Mouse (Mus musculus) cerebellum, adult 2 months (tissue): ENCODE data around the gene Setd7. TPM values are rescaled to one million over a fixed set of nuclear protein-coding genes. Genes with fewer than 3 reads are reported as not detected.

Source experiments
- DNase-seq, 2 experiments: peaks; one replicate each; pipeline ENCODE4 v3.0.0; 2021
- H3K27ac ChIP-seq: fragments of 200-500 bp; 2 replicates; pipeline ENCODE4 v1.5.1; 2012; ENCODE audit warnings: low read length, control low read depth, inconsistent platforms; ENCODE audit not compliant: insufficient read depth
- H3K27me3 ChIP-seq: fragments of 200-500 bp; 2 replicates; pipeline ENCODE4 v1.6.1; 2012; ENCODE audit warnings: inconsistent platforms, mild to moderate bottlenecking, low read length, moderate library complexity; ENCODE audit not compliant: control insufficient read depth, insufficient read depth
- H3K4me1 ChIP-seq: fragments of 200-500 bp; 2 replicates; pipeline ENCODE4 v1.6.1; 2011; ENCODE audit warnings: low read length; ENCODE audit not compliant: control insufficient read depth, insufficient read depth
- H3K4me3 ChIP-seq: fragments of 200-500 bp; replicated peaks from 2 replicates; pipeline ENCODE3; 2011; ENCODE audit warnings: mild to moderate bottlenecking, low read depth, low read length, control low read depth; ENCODE audit not compliant: insufficient read depth
- CTCF ChIP-seq: fragments of 200-500 bp; IDR thresholded peaks from 2 replicates; pipeline ENCODE4 v1.5.1; 2011; ENCODE audit warnings: low read depth, mild to moderate bottlenecking, control low read depth, low read length, moderate library complexity, borderline replicate concordance; ENCODE audit not compliant: insufficient read depth
- POLR2A ChIP-seq: fragments of 200-500 bp; IDR thresholded peaks from 2 replicates; pipeline ENCODE4 v1.6.1; 2011; ENCODE audit warnings: low read length, control low read depth, borderline replicate concordance; ENCODE audit not compliant: insufficient read depth
- WGBS: fragments of 180-500 bp; shearing (Covaris S2); methylation state at CpG from one replicate; pipeline ENCODE4 v1.1.7; 2018; 5-methylcytosine and 5-hydroxymethylcytosine counted together
- polyA plus RNA-seq: library from polyadenylated mRNA; depleted of rRNA; stranded (reverse); fragments of >200 nt; gene quantifications from 2 replicates; pipeline ENCODE4 v1.2.3, GENCODE M21; 2012

Gene Setd7
- polyA plus RNA-seq, 1 experiment, result 83.0 TPM

DNA sequence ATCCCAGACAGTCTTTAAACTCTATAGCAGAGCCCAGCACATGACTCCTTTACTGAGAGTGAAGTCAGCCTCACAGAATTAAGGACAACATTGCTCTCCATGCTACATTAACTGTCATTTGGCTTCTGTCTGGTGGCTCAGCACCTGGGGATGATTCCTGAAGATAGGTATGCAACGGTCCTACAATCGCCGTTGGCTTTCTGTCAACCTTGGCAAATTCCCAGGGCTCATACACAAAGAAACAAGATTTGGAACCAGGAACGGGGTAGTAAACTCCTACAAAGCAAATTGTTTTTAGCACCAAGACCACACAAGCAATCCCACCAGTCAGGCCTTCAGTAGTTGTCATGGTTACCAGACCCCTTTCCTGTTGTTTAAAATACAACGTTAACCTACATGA lies 27.1 kb downstream of the Setd7 start:
- no peak overlapping the region for H3K27ac ChIP-seq
- WGBS, result 27% methylated on average over 5 of the region's 5 CpGs
- TF ChIP-seq POLR2A (no peak), CTCF (no peak)

DNA sequence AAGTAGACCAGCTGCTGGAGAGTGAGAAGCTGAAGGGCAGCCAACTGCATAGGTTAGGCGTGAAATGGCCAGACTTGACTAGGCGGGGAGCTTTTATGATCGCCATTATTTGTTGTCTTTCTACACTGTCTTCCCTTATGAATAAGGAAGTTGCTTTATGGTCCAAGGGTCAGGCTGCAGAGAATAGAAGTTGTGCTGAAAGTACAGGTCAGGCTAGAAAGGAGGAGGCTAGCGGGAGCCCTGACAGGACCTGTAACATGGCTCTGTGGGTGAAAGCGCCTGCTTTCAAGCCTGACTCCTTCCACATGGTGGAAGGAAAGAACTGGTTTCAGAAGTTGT lies 28.4 kb downstream of the Setd7 start:
- DNase-seq, result no peak
- Histone ChIP-seq H3K4me3 (no peak overlapping the region), H3K27me3 (no peaks in the 10 kb centered on the region), H3K27ac (peak overlapping the region; percentile 93), H3K4me1 (peaks cover 39% of the 10 kb centered on the region)
- WGBS, result 27% methylated on average over 5 of the region's 5 CpGs
- TF ChIP-seq POLR2A (no peak), CTCF (no peak)

More for the DNA sequence above, 27.1 kb downstream of the Setd7 start:
- DNase-seq, result no peak
- Histone ChIP-seq H3K4me1 (peaks cover 37% of the 10 kb centered on the region), H3K27me3 (no peaks in the 10 kb centered on the region), H3K4me3 (no peak overlapping the region)

DNA sequence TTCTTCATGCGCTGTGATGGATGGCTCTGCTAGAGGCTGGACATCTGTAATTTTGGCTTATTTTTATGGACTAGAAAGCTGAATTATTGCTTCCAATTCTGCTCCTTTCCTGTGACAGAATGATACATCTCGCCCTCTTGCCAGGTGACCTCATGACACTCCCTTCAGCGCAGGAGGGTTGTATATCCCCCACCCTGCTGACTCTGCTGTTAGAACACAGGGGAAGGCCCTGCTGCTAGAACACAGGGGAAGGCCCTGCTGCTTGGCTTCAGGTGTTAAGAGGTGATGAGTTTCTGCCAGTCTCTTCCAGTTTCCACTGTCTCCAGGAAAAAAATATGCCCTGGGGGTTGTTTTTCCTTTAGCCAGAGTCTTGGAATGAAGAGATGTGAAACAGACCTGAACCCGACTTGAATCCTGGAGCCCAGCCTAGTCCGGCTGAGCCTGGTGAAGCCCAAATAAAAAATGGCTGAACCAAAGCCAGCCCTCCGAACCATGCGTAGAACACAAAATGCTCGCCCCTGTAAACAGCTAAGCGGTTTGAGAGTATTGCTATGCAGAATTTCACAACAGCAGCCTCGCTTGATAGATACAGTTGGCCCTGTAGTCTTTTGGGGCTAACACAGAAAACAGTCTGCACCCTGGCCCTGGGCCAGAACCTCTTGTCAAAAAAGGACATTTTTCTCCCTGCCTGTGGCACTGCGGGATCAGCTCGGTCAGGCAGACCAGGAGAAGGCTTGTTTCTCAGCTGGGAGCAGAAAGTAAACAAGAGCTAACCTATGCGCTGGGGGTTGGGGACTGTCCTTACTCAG lies 29.0 kb downstream of the Setd7 start:
- TF ChIP-seq CTCF (no peak), POLR2A (no peak)
- DNase-seq, result peak; percentile 90 to 95

DNA sequence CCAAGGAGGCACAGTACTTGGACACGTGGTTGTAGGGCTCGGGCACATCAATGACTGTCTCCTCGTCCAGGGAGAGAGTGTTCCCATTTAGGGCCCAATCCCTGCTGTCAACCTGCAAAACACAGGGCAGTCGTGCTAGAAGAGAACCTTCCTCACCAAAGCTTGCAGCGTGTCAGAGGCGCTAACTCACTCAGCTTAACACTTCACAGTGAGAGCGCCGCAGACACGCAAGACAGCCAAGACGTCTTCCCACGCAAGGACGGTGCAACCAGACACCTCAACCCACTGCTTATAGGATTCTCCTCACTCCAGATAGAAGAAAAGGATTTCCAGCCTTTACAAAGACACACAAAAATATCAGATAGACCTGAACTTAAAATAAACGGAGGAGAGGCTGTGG lies 33.8 kb downstream of the Setd7 start:
- no peak for DNase-seq

More for the DNA sequence above, 29.0 kb downstream of the Setd7 start:
- peak overlapping the region; percentile 93 for H3K27ac ChIP-seq
- WGBS, result 8% methylated on average over 13 of the region's 13 CpGs
- no peaks in the 10 kb centered on the region for H3K27me3 ChIP-seq
- H3K4me1 ChIP-seq, result peaks cover 39% of the 10 kb centered on the region
- H3K4me3 ChIP-seq, result no peak overlapping the region

DNA sequence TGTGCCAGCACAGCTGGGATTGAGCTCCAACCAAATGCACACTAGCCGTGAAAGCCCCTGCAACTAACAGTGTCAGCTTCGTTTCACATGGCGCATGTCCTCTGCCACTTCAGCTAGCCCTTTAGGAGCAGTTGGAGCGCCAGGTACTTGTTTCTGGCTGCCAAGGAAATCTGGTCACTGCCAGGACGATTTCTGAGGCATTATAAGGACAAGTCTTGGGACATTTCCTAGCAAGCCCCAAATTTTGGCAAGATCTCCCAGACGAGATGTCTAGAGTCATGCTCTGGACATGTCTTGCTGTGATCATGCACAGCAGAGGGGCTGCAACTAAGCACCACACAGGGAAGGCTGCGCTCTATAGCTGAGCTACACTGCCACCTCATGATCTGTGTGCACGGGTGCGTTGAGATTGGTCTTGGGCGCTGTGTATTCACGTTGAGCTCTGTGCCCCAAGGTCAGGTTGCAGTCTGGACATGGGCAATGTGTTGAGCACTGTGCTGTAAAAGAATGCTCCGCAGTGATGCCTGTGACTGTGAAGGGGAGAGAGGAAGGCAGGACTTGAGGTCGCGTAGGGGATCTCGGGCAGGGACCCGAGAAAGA lies 35.4 kb downstream of the Setd7 start:
- Histone ChIP-seq H3K4me3 (no peak overlapping the region), H3K27ac (peak overlapping the region; percentile 12; the same call in 1 of the 2 replicates), H3K4me1 (peaks cover 25% of the 10 kb centered on the region), H3K27me3 (no peaks in the 10 kb centered on the region)
- 34% methylated on average over 16 of the region's 16 CpGs for WGBS
- peak; percentile 56 to 70 for DNase-seq
- TF ChIP-seq CTCF (no peak), POLR2A (no peak)

More for the DNA sequence above, 33.8 kb downstream of the Setd7 start:
- 96% methylated on average over 13 of the region's 13 CpGs for WGBS
- Histone ChIP-seq H3K27ac (no peak overlapping the region), H3K4me3 (no peak overlapping the region), H3K27me3 (no peaks in the 10 kb centered on the region), H3K4me1 (peaks cover 35% of the 10 kb centered on the region)
- no peak for TF ChIP-seq CTCF
- TF ChIP-seq POLR2A, result no peak

DNA sequence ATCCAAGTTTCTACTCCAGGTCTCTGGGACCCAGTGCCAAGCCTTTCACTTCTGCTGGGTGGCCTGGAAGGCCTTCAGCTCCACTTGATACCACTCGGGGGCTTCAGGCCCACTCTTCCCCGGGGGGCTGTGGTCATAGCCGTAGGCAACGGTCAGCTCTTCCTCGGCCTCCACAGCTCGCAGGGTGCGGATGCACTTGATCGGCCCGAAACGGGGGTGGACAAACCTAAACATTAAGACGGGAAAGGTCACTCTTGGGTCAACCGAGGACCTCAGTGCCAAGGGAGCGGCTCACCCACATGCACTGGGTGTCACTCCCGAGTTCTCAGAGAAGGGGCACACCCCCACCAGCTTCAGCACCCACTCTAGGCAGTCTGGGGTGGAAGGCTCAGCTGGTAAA lies 39.4 kb downstream of the Setd7 start:
- Histone ChIP-seq H3K4me3 (no peak overlapping the region), H3K27ac (no peak overlapping the region), H3K4me1 (peaks cover 14% of the 10 kb centered on the region), H3K27me3 (no peaks in the 10 kb centered on the region)
- TF ChIP-seq POLR2A, result no peak
- TF ChIP-seq CTCF, result no peak
- 85% methylated on average over 14 of the region's 14 CpGs for WGBS
- DNase-seq, result no peak

DNA sequence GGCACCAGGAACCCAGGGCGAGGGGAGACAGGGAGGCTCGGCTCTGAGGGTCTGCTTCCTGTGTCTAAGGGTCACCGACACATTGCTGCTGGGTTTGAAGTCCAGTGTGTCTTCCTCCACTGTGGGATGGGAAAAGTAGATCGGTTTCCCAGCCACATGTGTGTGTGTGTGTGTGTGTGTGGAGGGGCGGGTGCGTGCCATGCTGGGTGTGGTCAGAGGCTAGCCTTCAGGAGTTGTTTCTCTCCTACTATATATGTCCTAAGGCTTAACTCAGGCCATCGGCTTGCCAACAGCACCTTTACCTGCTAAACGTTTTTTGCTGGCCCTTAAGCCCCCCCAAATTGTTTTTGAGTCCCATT lies 41.9 kb downstream of the Setd7 start:
- Histone ChIP-seq H3K4me3 (no peak overlapping the region), H3K27ac (no peak overlapping the region), H3K4me1 (no peaks in the 10 kb centered on the region), H3K27me3 (no peaks in the 10 kb centered on the region)
- WGBS, result 76% methylated on average over 7 of the region's 8 CpGs
- DNase-seq, result no peak
- TF ChIP-seq POLR2A (no peak), CTCF (no peak)

DNA sequence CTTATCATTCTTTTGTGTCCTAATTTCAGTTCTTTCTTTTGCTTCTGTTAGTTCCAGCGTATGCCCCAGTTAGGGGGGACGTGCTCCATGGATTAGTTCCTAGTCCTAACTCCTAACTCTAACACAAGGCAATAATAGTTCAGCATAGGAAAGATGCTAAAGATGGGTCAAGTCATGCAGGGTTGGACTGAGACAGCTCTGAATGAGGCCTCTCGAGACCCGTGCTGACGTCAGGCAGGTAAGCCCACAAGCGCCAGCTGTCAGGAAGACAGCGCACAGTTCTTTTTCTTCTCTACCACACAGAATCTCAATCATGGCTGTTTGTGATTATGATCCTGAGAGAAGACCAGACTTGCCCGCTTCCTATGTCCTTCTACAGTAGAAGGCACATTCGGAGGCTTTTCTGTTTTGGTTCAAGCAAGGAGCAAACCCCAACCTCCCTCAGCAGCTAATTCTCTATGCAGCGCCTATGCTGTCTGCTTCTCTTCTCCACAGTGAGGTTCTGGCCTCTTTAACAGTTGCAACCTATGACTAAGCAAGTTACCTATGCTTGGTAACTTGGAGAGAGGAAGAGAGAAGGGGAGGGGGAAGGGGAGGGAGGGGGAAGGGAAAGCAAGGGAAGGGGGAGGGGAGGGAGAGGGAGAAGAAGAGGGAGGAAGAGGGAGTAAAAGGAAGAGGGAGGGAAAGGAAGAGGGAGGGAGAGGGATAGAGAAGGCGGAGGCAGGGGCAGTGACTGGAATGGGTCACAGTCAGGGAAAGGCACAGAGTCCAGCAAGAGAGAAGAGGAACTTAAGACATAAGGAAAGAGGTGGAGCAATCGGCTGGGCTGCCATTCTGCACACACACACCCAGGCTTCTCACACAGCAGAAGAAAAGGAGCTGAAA lies 42.6 kb downstream of the Setd7 start:
- Histone ChIP-seq H3K27me3 (no peaks in the 10 kb centered on the region), H3K4me3 (no peak overlapping the region), H3K27ac (no peak overlapping the region), H3K4me1 (no peaks in the 10 kb centered on the region)
- DNase-seq, result no peak
- TF ChIP-seq POLR2A, result no peak
- TF ChIP-seq CTCF, result no peak
- WGBS, result 84% methylated on average over 12 of the region's 12 CpGs
